7 mouse cellular contexts compared by ENCODE assay signal in the genomic region with DNA sequence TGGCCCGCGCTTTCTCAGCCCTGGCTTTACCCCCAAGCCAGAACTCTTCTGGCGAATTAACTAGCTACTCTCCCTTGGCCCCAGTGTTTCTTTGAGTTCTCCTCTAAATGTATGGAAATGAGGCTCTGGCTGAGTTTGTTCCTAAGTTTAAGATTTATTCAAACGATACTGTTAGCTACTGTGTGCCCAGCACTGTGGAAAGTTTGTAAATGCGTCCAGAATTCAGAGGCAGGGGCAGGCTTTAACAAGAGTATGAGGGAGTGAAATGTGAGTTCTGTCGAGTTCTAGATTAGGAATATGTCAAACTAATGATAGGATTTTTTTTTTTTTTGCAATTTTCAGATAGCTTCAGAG. TPM values are rescaled to one million over a fixed set of nuclear protein-coding genes. Genes with fewer than 3 reads are reported as not detected.
DNase-seq lines count a peak whose midpoint lies in the region; ATAC-seq and TF ChIP-seq lines count a peak whose summit lies in the region.

No protein-coding gene starts in this region.

- H3K27ac ChIP-seq in lung, embryonic 16.5 days (ENCODE audit: low read length): peak overlapping the region; percentile 91
- H3K27ac ChIP-seq in limb, embryonic 13.5 days: peak overlapping the region; percentile 70
- no peak overlapping the region for H3K27ac ChIP-seq in small intestine, adult 2 months (ENCODE audit: insufficient read depth, low read depth, low read length)

- WGBS in lung, embryonic 16.5 days: 16% methylated on average over 6 of the region's 6 CpGs
- WGBS in limb, embryonic 13.5 days: 18% methylated on average over 6 of the region's 6 CpGs
- WGBS in small intestine, adult 2 months: 13% methylated on average over 6 of the region's 6 CpGs

- no peaks in the 10 kb centered on the region for H3K36me3 ChIP-seq in lung, embryonic 16.5 days (ENCODE audit: control insufficient read depth, insufficient read depth, low read length)
- H3K36me3 ChIP-seq in limb, embryonic 13.5 days: no peaks in the 10 kb centered on the region
- H3K36me3 ChIP-seq in small intestine, adult 2 months (ENCODE audit: control insufficient read depth, insufficient read depth, low read length): no peaks in the 10 kb centered on the region

- H3K4me2 ChIP-seq in lung, embryonic 16.5 days (ENCODE audit: low read depth, low read length): peak overlapping the region; percentile 51
- H3K4me2 ChIP-seq in limb, embryonic 13.5 days (replicated peaks): peak overlapping the region; percentile 55

- no peak for TF ChIP-seq POLR2A in small intestine, adult 2 months (IDR thresholded peaks at IDR 0.05; ENCODE audit: low read depth, low read length)

- no peak for TF ChIP-seq CTCF in small intestine, adult 2 months (IDR thresholded peaks at IDR 0.05; ENCODE audit: extremely low read depth, insufficient read length, insufficient replicate concordance, low read depth, low read length)

- no peaks in the 10 kb centered on the region for H3K9me3 ChIP-seq in lung, embryonic 16.5 days (ENCODE audit: control insufficient read depth, low read length)
- no peaks in the 10 kb centered on the region for H3K9me3 ChIP-seq in limb, embryonic 13.5 days

- peaks cover 3% of the 10 kb centered on the region; the same call in 1 of the 2 replicates for H3K4me1 ChIP-seq in lung, embryonic 16.5 days (replicated peaks; ENCODE audit: control insufficient read depth, insufficient read depth, low read length)
- H3K4me1 ChIP-seq in limb, embryonic 13.5 days: no peaks in the 10 kb centered on the region
- no peaks in the 10 kb centered on the region for H3K4me1 ChIP-seq in small intestine, adult 2 months (ENCODE audit: control insufficient read depth, insufficient read depth, insufficient read length, low read length)

- peak; percentile 13; the same call in 1 of the 2 replicates for ATAC-seq in lung, embryonic 16.5 days (ENCODE audit: low read depth)
- peak; percentile 31 for ATAC-seq in erythroid progenitor cell, adult 5-6 weeks (replicated peaks; ENCODE audit: low FRiP score, poor library complexity, severe bottlenecking)
- ATAC-seq in limb, embryonic 13.5 days (ENCODE audit: low FRiP score, low read depth): peak; percentile 38; the same call in 1 of the 2 replicates

- peak overlapping the region; percentile 62 for H3K4me3 ChIP-seq in lung, embryonic 16.5 days (ENCODE audit: low read length)
- H3K4me3 ChIP-seq in limb, embryonic 13.5 days: peak overlapping the region; percentile 56
- peak overlapping the region; percentile 89 for H3K4me3 ChIP-seq in small intestine, adult 2 months (ENCODE audit: low read depth, low read length)

- DNase-seq in lung, postnatal 36 days: no peak
- no peak for DNase-seq in frontal cortex, postnatal 10 days (ENCODE audit: low spot score in 2 of 2)
- no peak for DNase-seq in cerebellum, adult 18-20 months

- H3K27me3 ChIP-seq in lung, embryonic 16.5 days (ENCODE audit: control insufficient read depth, insufficient read depth, low read depth, low read length): no peaks in the 10 kb centered on the region
- H3K27me3 ChIP-seq in limb, embryonic 13.5 days: peaks cover 5% of the 10 kb centered on the region; the same call in 1 of the 2 replicates
- no peaks in the 10 kb centered on the region for H3K27me3 ChIP-seq in small intestine, adult 2 months (ENCODE audit: control insufficient read depth, insufficient read depth, low read length)

- peak overlapping the region; percentile 72 for H3K9ac ChIP-seq in lung, embryonic 16.5 days (ENCODE audit: low read length)
- H3K9ac ChIP-seq in limb, embryonic 13.5 days: peak overlapping the region; percentile 69; the same call in 1 of the 2 replicates

RNA-seq across cellular contexts. Expression of a gene that starts 0.3 kb away (rescaled TPM):
- 58.2 and 58.4 TPM in 2 replicates for polyA plus RNA-seq in lung, embryonic 16.5 days (2015; fragmentation: Nextera tagmentation; extraction: Ambion mirVana)
- total RNA-seq in erythroid progenitor cell, adult 5-6 weeks (2015; ENCODE audit: low replicate concordance): 13.8 and 15.9 TPM in 2 replicates
- total RNA-seq in erythroid progenitor cell, adult 5-6 weeks (2017; ENCODE audit: low replicate concordance): 6.4 and 12.6 TPM in 2 replicates
- polyA plus RNA-seq in limb, embryonic 13.5 days (2015; fragmentation: Nextera tagmentation; extraction: Ambion mirVana): 69.0 and 72.7 TPM in 2 replicates
- polyA plus RNA-seq in small intestine, adult 2 months (2012; rRNA removed): 0.27 and 0.66 TPM in 2 replicates

RNA-seq across cellular contexts. Expression of a gene that starts 41.4 kb away (rescaled TPM):
- polyA plus RNA-seq in lung, embryonic 16.5 days (2015; fragmentation: Nextera tagmentation; extraction: Ambion mirVana): 1.9 and 2.1 TPM in 2 replicates
- total RNA-seq in erythroid progenitor cell, adult 5-6 weeks (2015; ENCODE audit: low replicate concordance): 18.0 and 23.4 TPM in 2 replicates
- 8.9 and 12.6 TPM in 2 replicates for total RNA-seq in erythroid progenitor cell, adult 5-6 weeks (2017; ENCODE audit: low replicate concordance)
- polyA plus RNA-seq in limb, embryonic 13.5 days (2015; fragmentation: Nextera tagmentation; extraction: Ambion mirVana): 1.3 and 1.8 TPM in 2 replicates
- 0.19 and 0.48 TPM in 2 replicates for polyA plus RNA-seq in small intestine, adult 2 months (2012; rRNA removed)

RNA-seq across cellular contexts. Expression of a gene that starts 43.5 kb away (rescaled TPM):
- 359 and 439 TPM in 2 replicates for polyA plus RNA-seq in lung, embryonic 16.5 days (2015; fragmentation: Nextera tagmentation; extraction: Ambion mirVana)
- total RNA-seq in erythroid progenitor cell, adult 5-6 weeks (2015; ENCODE audit: low replicate concordance): 511 and 528 TPM in 2 replicates
- 549 and 1,031 TPM in 2 replicates for total RNA-seq in erythroid progenitor cell, adult 5-6 weeks (2017; ENCODE audit: low replicate concordance)
- polyA plus RNA-seq in limb, embryonic 13.5 days (2015; fragmentation: Nextera tagmentation; extraction: Ambion mirVana): 381 and 410 TPM in 2 replicates
- polyA plus RNA-seq in small intestine, adult 2 months (2012; rRNA removed): 48.0 and 60.3 TPM in 2 replicates

RNA-seq across cellular contexts. Expression of a gene that starts 59.0 kb away (rescaled TPM):
- 6.9 TPM in 2 replicates for polyA plus RNA-seq in lung, embryonic 16.5 days (2015; fragmentation: Nextera tagmentation; extraction: Ambion mirVana)
- 1.3 TPM in 1 of 2 replicates, not detected in the other for total RNA-seq in erythroid progenitor cell, adult 5-6 weeks (2015; ENCODE audit: low replicate concordance)
- 1.4 and 2.1 TPM in 2 replicates for total RNA-seq in erythroid progenitor cell, adult 5-6 weeks (2017; ENCODE audit: low replicate concordance)
- polyA plus RNA-seq in limb, embryonic 13.5 days (2015; fragmentation: Nextera tagmentation; extraction: Ambion mirVana): 4.4 and 4.5 TPM in 2 replicates
- polyA plus RNA-seq in small intestine, adult 2 months (2012; rRNA removed): 0.65 and 0.98 TPM in 2 replicates

RNA-seq across cellular contexts. Expression of a gene that starts 59.0 kb away (rescaled TPM):
- 160 and 172 TPM in 2 replicates for polyA plus RNA-seq in lung, embryonic 16.5 days (2015; fragmentation: Nextera tagmentation; extraction: Ambion mirVana)
- total RNA-seq in erythroid progenitor cell, adult 5-6 weeks (2015; ENCODE audit: low replicate concordance): 59.8 and 69.6 TPM in 2 replicates
- 86.5 and 95.0 TPM in 2 replicates for total RNA-seq in erythroid progenitor cell, adult 5-6 weeks (2017; ENCODE audit: low replicate concordance)
- polyA plus RNA-seq in limb, embryonic 13.5 days (2015; fragmentation: Nextera tagmentation; extraction: Ambion mirVana): 162 and 163 TPM in 2 replicates
- polyA plus RNA-seq in small intestine, adult 2 months (2012; rRNA removed): 1.1 and 3.8 TPM in 2 replicates

Comparison
In these comparisons a context has a peak if more than half of its experiments do, and no peak if none do; other contexts are left out.
1. RNA of a gene that starts 0.3 kb away (polyA plus RNA-seq): 69.0 to 72.7 TPM in limb, embryonic 13.5 days and 58.2 to 58.4 TPM in lung, embryonic 16.5 days; 0.27 to 0.66 TPM in small intestine, adult 2 months; every median in the first group is over 10 times any median in the second.
2. Peak in every context shown above with its lines, with median percentiles within 50 percentile points of each other: ATAC-seq and H3K4me3 ChIP-seq.